Mouse (Mus musculus) hindbrain, embryonic 14.5 days (tissue): Measurements from ENCODE around the gene Spesp1. TPM values are rescaled to one million over a fixed set of nuclear protein-coding genes. Genes with fewer than 3 reads are reported as not detected.

Source experiments
- ATAC-seq: fragments of 200-750 bp; cut with Nextera tagmentation; 2 replicates; pipeline ENCODE4 v1.8.0; 2017; ENCODE audit warnings: moderate number of reproducible peaks, mild to moderate bottlenecking, moderate TSS enrichment, moderate library complexity; ENCODE audit not compliant: low FRiP score
- DNase-seq: peaks from one replicate; pipeline ENCODE4 v3.0.0-alpha.2; 2015; ENCODE audit warnings: low spot score
- H3K27ac ChIP-seq: fragments of 300-500 bp; sonication (generic); 2 replicates; pipeline ENCODE4 v1.5.1; 2014; ENCODE audit warnings: mild to moderate bottlenecking, moderate library complexity
- H3K27me3 ChIP-seq: fragments of 300-500 bp; sonication (generic); 2 replicates; pipeline ENCODE4 v1.6.1; 2014; ENCODE audit warnings: mild to moderate bottlenecking, low read length, mixed read lengths; ENCODE audit not compliant: control insufficient read depth, insufficient read depth
- H3K36me3 ChIP-seq: fragments of 300-500 bp; sonication (generic); replicated peaks from 2 replicates; pipeline ENCODE4 v1.6.1; 2014; ENCODE audit not compliant: control insufficient read depth, insufficient read depth
- H3K4me1 ChIP-seq: fragments of 300-500 bp; sonication (generic); replicated peaks from 2 replicates; pipeline ENCODE4 v1.6.1; 2014; ENCODE audit warnings: antibody characterized with exemption, low read length, mixed read lengths; ENCODE audit not compliant: control insufficient read depth, insufficient read depth
- H3K4me2 ChIP-seq: fragments of 300-500 bp; sonication (generic); replicated peaks from 2 replicates; pipeline ENCODE4 v1.6.1; 2014; ENCODE audit warnings: mild to moderate bottlenecking, moderate library complexity
- H3K4me3 ChIP-seq: fragments of 300-500 bp; sonication (generic); replicated peaks from 2 replicates; pipeline ENCODE4 v1.5.1; 2014; ENCODE audit warnings: mild to moderate bottlenecking, low read length
- H3K9ac ChIP-seq: fragments of 300-500 bp; sonication (generic); 2 replicates; pipeline ENCODE4 v1.6.1; 2014
- H3K9me3 ChIP-seq: fragments of 300-500 bp; sonication (generic); 2 replicates; pipeline ENCODE4 v1.6.1; 2016; ENCODE audit warnings: low read length; ENCODE audit not compliant: control insufficient read depth
- WGBS: fragments of 180-500 bp; shearing (Covaris S2); extraction: QIAGEN DNeasy Blood & Tissue Kit; methylation state at CpG from one replicate; pipeline ENCODE4 v1.1.7; 2014; 5-methylcytosine and 5-hydroxymethylcytosine counted together
- polyA plus RNA-seq: library from polyadenylated mRNA; unstranded; fragments of >200 nt; fragmentation: Nextera tagmentation; extraction: Ambion mirVana; gene quantifications from 2 replicates; pipeline ENCODE4 v1.2.1, GENCODE M21; 2014

Gene Spesp1
- polyA plus RNA-seq, 1 experiment from 2014 or later: not detected

DNA sequence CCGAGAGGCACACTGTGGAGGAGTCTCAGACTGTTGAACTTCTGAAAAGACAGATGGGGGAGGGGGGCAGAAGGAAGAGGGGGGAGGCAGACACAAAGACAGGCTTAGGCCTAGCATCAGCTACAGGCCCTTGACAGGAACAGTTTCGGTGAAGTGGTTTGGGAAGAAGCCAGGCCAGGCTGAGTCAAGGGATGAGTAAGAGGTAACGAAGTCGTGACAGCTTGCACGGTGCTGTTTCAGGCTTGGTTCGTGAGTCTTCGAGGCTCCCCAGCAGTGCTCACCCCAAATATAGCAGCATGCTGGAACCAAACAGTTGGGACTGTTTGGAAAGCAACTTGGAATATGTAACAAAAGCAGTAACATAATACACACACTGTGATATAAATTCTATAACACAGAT is 2.3 kb upstream of the Spesp1 start:
- no peak overlapping the region for H3K9ac ChIP-seq
- ATAC-seq (no peak), DNase-seq (no peak)
- no peaks in the 10 kb centered on the region for H3K27me3 ChIP-seq
- H3K9me3 ChIP-seq: no peaks in the 10 kb centered on the region
- H3K4me3 ChIP-seq: no peak overlapping the region
- 83% methylated on average over 7 of the region's 7 CpGs for WGBS
- no peaks in the 10 kb centered on the region for H3K4me1 ChIP-seq
- no peak overlapping the region for H3K27ac ChIP-seq
- H3K4me2 ChIP-seq: no peak overlapping the region
- H3K36me3 ChIP-seq: no peaks in the 10 kb centered on the region

DNA sequence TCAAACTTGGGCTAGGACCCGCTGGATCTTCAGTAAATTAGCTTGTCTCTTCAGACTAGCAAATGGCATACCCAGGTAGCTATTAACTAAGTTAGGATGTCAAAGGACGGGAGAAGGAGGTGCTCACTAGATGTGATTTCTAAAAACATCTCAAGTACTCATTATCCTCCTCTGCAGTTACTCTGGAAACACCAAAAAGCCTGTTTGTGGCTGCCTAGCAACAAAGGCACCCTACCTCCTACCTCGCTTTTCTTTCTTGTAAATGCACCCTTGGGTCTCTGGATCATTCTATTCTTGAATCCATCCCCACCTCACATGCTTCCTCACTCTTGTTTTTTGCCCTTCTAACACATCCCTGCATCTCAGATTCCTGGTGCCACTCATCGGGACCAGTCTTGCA is 5.1 kb downstream of the Spesp1 start:
- ATAC-seq (no peak), DNase-seq (no peak)
- Histone ChIP-seq H3K4me3 (no peak overlapping the region), H3K9me3 (no peaks in the 10 kb centered on the region), H3K27ac (no peak overlapping the region), H3K36me3 (no peaks in the 10 kb centered on the region), H3K4me2 (no peak overlapping the region), H3K9ac (no peak overlapping the region), H3K27me3 (no peaks in the 10 kb centered on the region), H3K4me1 (no peaks in the 10 kb centered on the region)
- WGBS: 70% methylated on average over 4 of the region's 4 CpGs

DNA sequence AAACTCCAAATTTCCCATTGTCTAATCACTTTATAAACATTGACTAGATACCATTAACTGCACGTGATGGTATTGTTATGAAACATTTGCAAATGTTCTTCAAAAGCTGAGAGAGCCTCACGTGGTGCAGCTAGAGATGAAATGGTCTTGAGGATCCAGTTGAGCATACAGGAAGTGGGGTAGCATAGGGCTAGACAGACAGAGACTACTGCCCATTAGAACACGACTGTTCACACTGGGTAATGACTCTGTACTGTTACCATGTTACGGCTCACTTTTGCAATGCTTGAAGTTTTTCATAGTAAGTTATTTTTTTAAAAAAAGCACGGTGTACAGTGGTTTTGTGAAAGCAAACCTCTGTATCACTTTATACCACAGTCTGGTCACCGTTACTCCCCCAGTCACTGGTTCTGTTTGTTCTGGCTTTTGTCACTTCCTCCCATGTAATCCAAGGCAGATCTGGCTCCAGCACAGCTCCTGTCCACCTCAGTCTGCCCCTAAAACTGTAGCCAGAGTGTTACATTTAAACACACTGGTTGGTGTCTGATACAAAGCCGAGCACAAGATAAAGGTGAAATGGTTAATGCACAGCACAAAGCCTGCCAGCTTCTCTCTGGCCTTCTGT is 11.1 kb downstream of the Spesp1 start:
- H3K4me2 ChIP-seq: no peak overlapping the region
- H3K4me3 ChIP-seq: no peak overlapping the region
- no peak for ATAC-seq
- no peak overlapping the region for H3K27ac ChIP-seq
- H3K9me3 ChIP-seq: no peaks in the 10 kb centered on the region
- WGBS: 75% methylated on average over 7 of the region's 7 CpGs
- DNase-seq: no peak
- H3K9ac ChIP-seq: no peak overlapping the region
- H3K27me3 ChIP-seq: no peaks in the 10 kb centered on the region
- no peaks in the 10 kb centered on the region for H3K4me1 ChIP-seq
- H3K36me3 ChIP-seq: no peaks in the 10 kb centered on the region

DNA sequence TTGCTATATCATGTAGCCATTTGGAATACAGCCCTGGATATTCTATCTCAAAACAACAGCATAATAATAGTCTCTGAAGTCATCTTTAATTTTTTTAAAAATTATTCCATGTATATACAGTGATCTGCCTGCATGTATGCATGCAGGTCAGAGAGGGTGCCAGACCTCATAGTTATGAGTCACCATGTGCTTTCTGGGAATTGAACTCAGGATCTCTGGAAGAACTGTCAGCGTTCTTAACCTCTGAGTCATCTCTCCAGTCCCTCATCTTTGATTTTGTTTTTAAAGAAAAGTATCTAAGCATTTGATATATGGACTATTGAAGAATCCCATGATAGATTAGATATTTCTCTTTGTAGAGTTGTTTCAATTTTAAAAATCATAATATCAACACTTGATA is 12.8 kb downstream of the Spesp1 start:
- Histone ChIP-seq H3K4me1 (no peaks in the 10 kb centered on the region), H3K4me3 (no peak overlapping the region), H3K27me3 (no peaks in the 10 kb centered on the region), H3K9ac (no peak overlapping the region), H3K9me3 (no peaks in the 10 kb centered on the region), H3K27ac (no peak overlapping the region), H3K4me2 (no peak overlapping the region), H3K36me3 (no peaks in the 10 kb centered on the region)
- DNase-seq (no peak), ATAC-seq (no peak)
- WGBS: 98% methylated on average over 1 of the region's 1 CpGs

DNA sequence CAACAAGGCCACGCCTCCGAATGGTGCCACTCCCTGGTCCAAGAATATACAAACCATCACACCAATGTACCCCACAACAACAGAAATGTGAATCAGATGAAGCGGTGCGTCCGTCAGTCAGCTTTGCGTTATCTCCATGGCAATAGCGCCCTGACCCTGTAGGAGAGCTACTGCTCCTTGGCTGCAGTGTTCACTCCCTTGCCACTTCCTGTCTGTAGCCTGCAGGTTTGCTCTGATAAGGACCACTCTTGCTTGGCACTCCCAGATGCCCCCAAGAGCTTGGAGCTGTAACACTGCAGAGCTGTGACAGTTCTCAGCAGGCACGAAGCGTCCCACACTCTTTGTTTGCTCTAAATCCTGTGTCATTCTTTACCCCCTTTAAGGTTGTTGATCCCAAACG is 16.7 kb downstream of the Spesp1 start:
- no peak overlapping the region for H3K9ac ChIP-seq
- H3K27ac ChIP-seq: no peak overlapping the region
- no peaks in the 10 kb centered on the region for H3K9me3 ChIP-seq
- no peak overlapping the region for H3K4me3 ChIP-seq
- ATAC-seq (no peak), DNase-seq (no peak)
- no peak overlapping the region for H3K4me2 ChIP-seq
- no peaks in the 10 kb centered on the region for H3K27me3 ChIP-seq
- H3K36me3 ChIP-seq: no peaks in the 10 kb centered on the region
- 86% methylated on average over 10 of the region's 10 CpGs for WGBS
- H3K4me1 ChIP-seq: no peaks in the 10 kb centered on the region

DNA sequence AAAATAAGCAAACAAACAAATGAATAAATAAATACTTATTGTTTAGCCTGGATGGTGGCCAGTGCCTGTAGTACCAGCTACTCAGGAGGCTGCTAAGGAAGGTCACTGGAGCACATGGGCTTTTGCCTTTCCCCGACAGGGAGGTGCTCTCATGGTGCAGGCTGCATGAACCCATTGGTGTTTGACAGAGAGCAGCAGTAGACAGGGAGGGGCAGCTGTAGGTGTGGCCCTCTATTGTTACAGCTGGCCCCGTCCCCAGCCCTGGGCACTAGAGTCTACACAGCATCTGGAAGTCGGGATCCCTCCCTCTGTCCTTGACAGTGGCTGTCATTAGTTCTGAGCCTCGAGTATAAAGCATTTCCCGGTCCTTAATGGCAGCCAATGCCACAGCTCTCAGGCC is 18.4 kb downstream of the Spesp1 start:
- no peak overlapping the region for H3K9ac ChIP-seq
- no peaks in the 10 kb centered on the region for H3K4me1 ChIP-seq
- H3K4me2 ChIP-seq: no peak overlapping the region
- no peaks in the 10 kb centered on the region for H3K27me3 ChIP-seq
- ATAC-seq: no peak
- H3K4me3 ChIP-seq: no peak overlapping the region
- no peak for DNase-seq
- H3K9me3 ChIP-seq: peaks cover 4% of the 10 kb centered on the region; the same call in 1 of the 2 replicates
- H3K36me3 ChIP-seq: no peaks in the 10 kb centered on the region
- H3K27ac ChIP-seq: no peak overlapping the region
- WGBS: 64% methylated on average over 5 of the region's 5 CpGs

DNA sequence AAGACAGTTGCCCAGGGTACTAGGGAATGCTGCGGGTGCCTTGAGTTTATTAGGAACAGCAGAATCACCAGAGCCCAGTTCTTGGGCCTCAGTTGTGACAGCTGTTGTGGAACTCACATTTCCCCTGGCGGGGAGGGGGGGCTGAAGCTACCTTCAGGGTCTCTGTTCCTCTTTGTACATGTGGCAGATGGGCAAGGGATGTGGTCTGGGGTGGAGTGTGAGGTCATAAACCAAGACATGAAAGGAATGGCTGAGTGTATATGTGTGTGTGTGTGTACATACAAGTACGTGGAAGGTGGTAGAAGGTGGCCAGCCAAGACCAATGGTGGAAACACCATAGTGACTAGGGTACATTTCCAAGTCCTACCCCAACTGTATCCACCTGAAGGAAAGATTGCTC is 20.6 kb downstream of the Spesp1 start:
- ATAC-seq (no peak), DNase-seq (no peak)
- H3K4me2 ChIP-seq: no peak overlapping the region
- H3K27me3 ChIP-seq: no peaks in the 10 kb centered on the region
- WGBS: 87% methylated on average over 3 of the region's 3 CpGs
- H3K9ac ChIP-seq: no peak overlapping the region
- H3K9me3 ChIP-seq: peaks cover 4% of the 10 kb centered on the region; the same call in 1 of the 2 replicates
- H3K27ac ChIP-seq: no peak overlapping the region
- H3K4me1 ChIP-seq: no peaks in the 10 kb centered on the region
- no peak overlapping the region for H3K4me3 ChIP-seq
- H3K36me3 ChIP-seq: no peaks in the 10 kb centered on the region

DNA sequence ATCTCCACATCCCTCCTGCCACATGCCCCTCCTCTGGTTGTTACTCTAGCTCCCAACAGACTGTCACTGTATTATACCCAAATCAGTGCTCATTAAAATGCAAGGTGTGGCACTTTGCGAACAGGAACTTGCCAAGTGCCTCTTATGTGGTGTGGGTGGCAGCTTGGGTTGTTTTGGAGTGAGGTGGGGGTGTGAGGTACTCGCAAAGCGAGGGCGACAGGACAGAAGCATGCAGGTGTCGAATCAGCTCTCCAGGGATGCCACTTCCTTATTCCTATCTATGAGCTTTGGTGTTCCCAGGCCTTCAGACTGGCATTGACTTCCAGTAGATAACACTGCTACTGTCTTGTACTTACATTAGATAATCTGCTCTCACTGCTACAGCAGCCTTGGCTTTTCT is 21.0 kb downstream of the Spesp1 start:
- no peaks in the 10 kb centered on the region for H3K36me3 ChIP-seq
- WGBS: 91% methylated on average over 5 of the region's 5 CpGs
- H3K27ac ChIP-seq: no peak overlapping the region
- peaks cover 4% of the 10 kb centered on the region; the same call in 1 of the 2 replicates for H3K9me3 ChIP-seq
- no peak for ATAC-seq
- H3K4me3 ChIP-seq: no peak overlapping the region
- no peak for DNase-seq
- H3K27me3 ChIP-seq: no peaks in the 10 kb centered on the region
- peaks cover 2% of the 10 kb centered on the region; the same call in 1 of the 2 replicates for H3K4me1 ChIP-seq
- H3K9ac ChIP-seq: no peak overlapping the region
- H3K4me2 ChIP-seq: no peak overlapping the region

DNA sequence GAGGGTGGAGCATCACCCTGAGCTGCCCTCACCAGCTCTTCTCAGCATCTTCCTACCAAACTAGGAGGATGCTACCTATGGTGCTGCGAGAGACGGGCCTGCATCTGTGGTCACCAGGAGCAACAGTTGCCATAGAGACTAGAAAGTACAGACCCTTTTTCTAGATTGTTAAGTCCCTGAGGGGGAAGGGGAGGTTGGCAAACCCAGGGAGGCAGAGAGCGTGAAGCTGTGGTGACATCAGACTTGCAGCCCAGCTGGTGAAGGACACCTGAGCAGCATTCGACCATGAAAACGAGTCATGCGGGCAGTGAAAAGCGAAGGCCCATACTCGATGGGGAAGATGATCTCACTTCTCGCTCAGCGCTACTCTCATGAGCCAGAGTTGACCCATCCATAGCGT is 24.0 kb downstream of the Spesp1 start:
- 81% methylated on average over 11 of the region's 11 CpGs for WGBS
- H3K9me3 ChIP-seq: peaks cover 4% of the 10 kb centered on the region; the same call in 1 of the 2 replicates
- H3K9ac ChIP-seq: no peak overlapping the region
- no peaks in the 10 kb centered on the region for H3K36me3 ChIP-seq
- peaks cover 2% of the 10 kb centered on the region; the same call in 1 of the 2 replicates for H3K4me1 ChIP-seq
- DNase-seq (no peak), ATAC-seq (no peak)
- no peak overlapping the region for H3K27ac ChIP-seq
- H3K4me2 ChIP-seq: no peak overlapping the region
- H3K27me3 ChIP-seq: no peaks in the 10 kb centered on the region
- H3K4me3 ChIP-seq: no peak overlapping the region
